Comparison of ENCODE assay signal across 16 mouse cellular contexts in the genomic region with DNA sequence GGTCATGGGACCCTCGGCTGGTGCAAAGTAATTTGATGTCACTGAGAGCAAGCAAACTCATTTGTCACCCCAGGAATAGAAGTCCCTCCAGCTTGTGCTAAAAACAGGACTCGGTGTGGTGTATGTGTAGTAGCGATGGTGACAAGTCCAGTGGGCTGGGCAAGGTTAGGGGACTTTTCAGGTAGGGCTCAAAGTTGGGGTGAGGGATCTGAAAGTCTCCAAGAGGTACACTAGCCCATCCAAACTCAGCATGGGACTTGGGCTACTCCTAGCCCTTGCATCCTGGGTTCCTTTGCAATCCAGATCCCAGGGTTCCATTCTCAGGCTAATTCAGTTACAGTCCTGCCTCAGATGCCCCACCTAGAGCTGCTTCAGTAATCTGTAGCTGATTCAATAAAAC. TPM values are rescaled to one million over a fixed set of nuclear protein-coding genes. Genes with fewer than 3 reads are reported as not detected.
"Had no signal": no experiment of that assay in that cellular context is flagged by ENCODE, and none has a peak within 500 bp of the region (broad histone marks: within the 10 kb centered on the region; RNA-seq: fewer than 3 reads in every experiment).

No protein-coding gene starts in this region.

- DNase-seq: kidney, postnatal 14 days; lung, adult 18-20 months; thymus, adult 18-20 months; thymus, postnatal 14 days had no signal

- H3K27ac ChIP-seq: kidney, embryonic 15.5 days; left cerebral cortex, adult 2 months; liver, embryonic 14.5 days; midbrain, embryonic 13.5 days; neural tube, embryonic 15.5 days had no signal

- H3K4me1 ChIP-seq: midbrain, embryonic 13.5 days had no signal

- H3K4me3 ChIP-seq: kidney, embryonic 15.5 days; left cerebral cortex, adult 2 months; midbrain, embryonic 13.5 days; myocyte; neural tube, embryonic 15.5 days had no signal

- H3K9me3 ChIP-seq: kidney, embryonic 15.5 days; midbrain, embryonic 13.5 days; neural tube, embryonic 15.5 days had no signal

- H3K9ac ChIP-seq: kidney, embryonic 15.5 days; liver, embryonic 14.5 days; midbrain, embryonic 13.5 days; neural tube, embryonic 15.5 days had no signal

- ATAC-seq: midbrain, embryonic 13.5 days had no signal

- H3K4me2 ChIP-seq: kidney, embryonic 15.5 days; midbrain, embryonic 13.5 days; neural tube, embryonic 15.5 days had no signal

- H3K36me3 ChIP-seq: kidney, embryonic 15.5 days; midbrain, embryonic 13.5 days; neural tube, embryonic 15.5 days had no signal

RNA-seq across cellular contexts. Expression of gene Hoxa13, which starts 8.1 kb away (rescaled TPM):
- total RNA-seq: layer of hippocampus, postnatal 25 days; left cerebral cortex, adult 2 months; left cerebral cortex, postnatal 14 days; liver, adult 2 months; megakaryocyte-erythroid progenitor cell, adult 5-6 weeks had no signal
- polyA plus RNA-seq: liver, adult 2 months; lung, embryonic 16.5 days; midbrain, embryonic 13.5 days; stomach, embryonic 14.5 days had no signal

RNA-seq across cellular contexts. Expression of gene Hoxa11, which starts 23.1 kb away (rescaled TPM):
- total RNA-seq: layer of hippocampus, postnatal 25 days; left cerebral cortex, adult 2 months; left cerebral cortex, postnatal 14 days; liver, adult 2 months; megakaryocyte-erythroid progenitor cell, adult 5-6 weeks had no signal
- polyA plus RNA-seq: liver, adult 2 months; liver, embryonic 14.5 days; lung, embryonic 16.5 days; midbrain, embryonic 13.5 days; stomach, embryonic 14.5 days had no signal

RNA-seq across cellular contexts. Expression of gene Hoxa10, which starts 28.1 kb away (rescaled TPM):
- total RNA-seq: layer of hippocampus, postnatal 25 days; left cerebral cortex, adult 2 months; left cerebral cortex, postnatal 14 days; liver, adult 2 months; megakaryocyte-erythroid progenitor cell, adult 5-6 weeks had no signal
- polyA plus RNA-seq: liver, adult 2 months; lung, embryonic 16.5 days; midbrain, embryonic 13.5 days; stomach, embryonic 14.5 days had no signal

RNA-seq across cellular contexts. Expression of gene Hoxa9, which starts 37.9 kb away (rescaled TPM):
- total RNA-seq: layer of hippocampus, postnatal 25 days; left cerebral cortex, adult 2 months; left cerebral cortex, postnatal 14 days; liver, adult 2 months had no signal
- polyA plus RNA-seq: midbrain, embryonic 13.5 days had no signal

RNA-seq across cellular contexts. Expression of gene Evx1, which starts 44.5 kb away (rescaled TPM):
- total RNA-seq: layer of hippocampus, postnatal 25 days; left cerebral cortex, adult 2 months; left cerebral cortex, postnatal 14 days; liver, adult 2 months; megakaryocyte-erythroid progenitor cell, adult 5-6 weeks had no signal
- polyA plus RNA-seq: liver, adult 2 months; liver, embryonic 14.5 days; lung, embryonic 16.5 days; myocyte had no signal
